Mouse (Mus musculus) bone marrow macrophage, adult 2 months (primary cell): ENCODE measurements around the gene Abca17.

ENCODE experiments used
- CTCF ChIP-seq: IDR thresholded peaks from 2 replicates; pipeline ENCODE4 v1.5.1; 2012; ENCODE audit warnings: low read depth, mild to moderate bottlenecking, low read length, moderate library complexity
- POLR2A ChIP-seq: IDR thresholded peaks from 2 replicates; pipeline ENCODE4 v1.6.1; 2012; ENCODE audit warnings: mild to moderate bottlenecking, low read depth, low read length, borderline replicate concordance

GRCm38 (mm10) chr17:24220435-24221411, 130.1 kb downstream of the Abca17 start, which contains the start of gene Tedc2:
- TF ChIP-seq CTCF (no peak), POLR2A (no peak)
